ENCODE assay signal across 14 mouse cellular contexts in genomic region chr6:22795291-22795860, GRCm38 (mm10).
DNase-seq lines count a peak whose midpoint lies in the region; ATAC-seq and TF ChIP-seq lines count a peak whose summit lies in the region.
"Had no signal": no experiment of that assay in that cellular context is flagged by ENCODE, and none has a peak within 500 bp of the region (broad histone marks: within the 10 kb centered on the region; RNA-seq: fewer than 3 reads in every experiment).

No protein-coding gene starts in this region.

- H3K4me2 ChIP-seq in intestine, embryonic 14.5 days (ENCODE audit: low read length): no peak overlapping the region
- H3K4me2 ChIP-seq in intestine, postnatal 0 days (replicated peaks; ENCODE audit: low read depth): no peak overlapping the region
- H3K4me2 ChIP-seq in embryonic facial prominence, embryonic 12.5 days (replicated peaks): no peak overlapping the region
- H3K4me2 ChIP-seq in hindbrain, embryonic 11.5 days (replicated peaks; ENCODE audit: low read depth, low read length): 0 out of 2 replicates have a peak overlapping the region, but pooled peaks have one; percentile 11
- H3K4me2 ChIP-seq in midbrain, embryonic 14.5 days (ENCODE audit: low read length): peak overlapping the region; percentile 50; the same call in 1 of the 2 replicates
- H3K4me2 ChIP-seq: heart, embryonic 15.5 days; liver, embryonic 11.5 days had no signal

- no peak for TF ChIP-seq CTCF in intestine, postnatal 0 days (IDR thresholded peaks at IDR 0.05; ENCODE audit: low read depth)

- no peak overlapping the region for H3K4me3 ChIP-seq in intestine, embryonic 14.5 days (ENCODE audit: low read depth, low read length)
- no peak overlapping the region for H3K4me3 ChIP-seq in intestine, postnatal 0 days (ENCODE audit: low read depth, low read length)
- H3K4me3 ChIP-seq in embryonic facial prominence, embryonic 12.5 days: no peak overlapping the region
- H3K4me3 ChIP-seq in hindbrain, embryonic 11.5 days (ENCODE audit: low read depth, low read length): no peak overlapping the region
- no peak overlapping the region for H3K4me3 ChIP-seq in midbrain, embryonic 14.5 days (replicated peaks; ENCODE audit: low read depth, low read length)
- H3K4me3 ChIP-seq: heart, embryonic 15.5 days; megakaryocyte, embryonic 14.5 days had no signal

- no peaks in the 10 kb centered on the region for H3K4me1 ChIP-seq in intestine, embryonic 14.5 days (replicated peaks; ENCODE audit: control insufficient read depth, insufficient read depth, low read length)
- H3K4me1 ChIP-seq in intestine, postnatal 0 days (replicated peaks; ENCODE audit: control insufficient read depth, insufficient read depth, low read length): no peaks in the 10 kb centered on the region
- no peaks in the 10 kb centered on the region for H3K4me1 ChIP-seq in embryonic facial prominence, embryonic 12.5 days
- peaks cover 2% of the 10 kb centered on the region; the same call in 1 of the 2 replicates for H3K4me1 ChIP-seq in hindbrain, embryonic 11.5 days (replicated peaks; ENCODE audit: control insufficient read depth, insufficient read depth, low read length)
- peaks cover 17% of the 10 kb centered on the region for H3K4me1 ChIP-seq in midbrain, embryonic 14.5 days (ENCODE audit: control insufficient read depth, insufficient read depth, low read length)
- H3K4me1 ChIP-seq: heart, embryonic 15.5 days; megakaryocyte, embryonic 14.5 days had no signal

- peak overlapping the region; percentile 33; the same call in 1 of the 2 replicates for H3K27ac ChIP-seq in intestine, embryonic 14.5 days (ENCODE audit: low read depth)
- no peak overlapping the region for H3K27ac ChIP-seq in intestine, postnatal 0 days (ENCODE audit: low read depth, low read length)
- H3K27ac ChIP-seq in embryonic facial prominence, embryonic 12.5 days: 0 out of 2 replicates have a peak overlapping the region, but pooled peaks have one; percentile 17
- peak overlapping the region; percentile 70 for H3K27ac ChIP-seq in hindbrain, embryonic 11.5 days (ENCODE audit: low read depth, low read length)
- H3K27ac ChIP-seq in midbrain, embryonic 14.5 days (replicated peaks; ENCODE audit: low read depth, low read length): peak overlapping the region; percentile 85
- H3K27ac ChIP-seq: heart, embryonic 15.5 days had no signal

- H3K27me3 ChIP-seq in intestine, embryonic 14.5 days (replicated peaks; ENCODE audit: control insufficient read depth, insufficient read depth, low read length): no peaks in the 10 kb centered on the region
- no peaks in the 10 kb centered on the region for H3K27me3 ChIP-seq in intestine, postnatal 0 days (replicated peaks; ENCODE audit: control insufficient read depth, insufficient read depth, low read length)
- no peaks in the 10 kb centered on the region for H3K27me3 ChIP-seq in embryonic facial prominence, embryonic 12.5 days
- no peaks in the 10 kb centered on the region for H3K27me3 ChIP-seq in hindbrain, embryonic 11.5 days (ENCODE audit: control insufficient read depth, insufficient read depth, low read length)
- no peaks in the 10 kb centered on the region for H3K27me3 ChIP-seq in midbrain, embryonic 14.5 days (ENCODE audit: control insufficient read depth, insufficient read depth, low read length)
- H3K27me3 ChIP-seq: heart, embryonic 15.5 days; megakaryocyte, embryonic 14.5 days had no signal

- no peaks in the 10 kb centered on the region for H3K9me3 ChIP-seq in intestine, embryonic 14.5 days (ENCODE audit: control insufficient read depth, low read length)
- no peaks in the 10 kb centered on the region for H3K9me3 ChIP-seq in intestine, postnatal 0 days (ENCODE audit: control insufficient read depth)
- no peaks in the 10 kb centered on the region for H3K9me3 ChIP-seq in embryonic facial prominence, embryonic 12.5 days
- H3K9me3 ChIP-seq in hindbrain, embryonic 11.5 days (ENCODE audit: control insufficient read depth, low read length): no peaks in the 10 kb centered on the region
- H3K9me3 ChIP-seq in midbrain, embryonic 14.5 days (ENCODE audit: control insufficient read depth, low read length): no peaks in the 10 kb centered on the region
- H3K9me3 ChIP-seq: heart, embryonic 15.5 days; megakaryocyte, embryonic 14.5 days had no signal

- 61% methylated on average over 6 of the region's 6 CpGs for WGBS in intestine, embryonic 14.5 days
- WGBS in intestine, postnatal 0 days: 68% methylated on average over 6 of the region's 6 CpGs
- 40% methylated on average over 6 of the region's 6 CpGs for WGBS in embryonic facial prominence, embryonic 12.5 days
- 42% methylated on average over 6 of the region's 6 CpGs for WGBS in hindbrain, embryonic 11.5 days
- 15% methylated on average over 6 of the region's 6 CpGs for WGBS in midbrain, embryonic 14.5 days

- H3K9ac ChIP-seq in intestine, embryonic 14.5 days (ENCODE audit: low read length): no peak overlapping the region
- no peak overlapping the region for H3K9ac ChIP-seq in intestine, postnatal 0 days (ENCODE audit: low read depth, low read length)
- H3K9ac ChIP-seq in embryonic facial prominence, embryonic 12.5 days: no peak overlapping the region
- H3K9ac ChIP-seq in hindbrain, embryonic 11.5 days (ENCODE audit: low read depth, low read length): no peak overlapping the region
- no peak overlapping the region for H3K9ac ChIP-seq in midbrain, embryonic 14.5 days (replicated peaks; ENCODE audit: low read length)
- H3K9ac ChIP-seq: heart, embryonic 15.5 days had no signal

- no peaks in the 10 kb centered on the region for H3K36me3 ChIP-seq in intestine, embryonic 14.5 days (ENCODE audit: control insufficient read depth, insufficient read depth, low read length)
- no peaks in the 10 kb centered on the region for H3K36me3 ChIP-seq in intestine, postnatal 0 days (ENCODE audit: control insufficient read depth, insufficient read depth)
- H3K36me3 ChIP-seq in embryonic facial prominence, embryonic 12.5 days: no peaks in the 10 kb centered on the region
- H3K36me3 ChIP-seq in hindbrain, embryonic 11.5 days (ENCODE audit: control insufficient read depth, insufficient read depth, low read length): no peaks in the 10 kb centered on the region
- H3K36me3 ChIP-seq in midbrain, embryonic 14.5 days (ENCODE audit: control insufficient read depth, insufficient read depth, low read length): no peaks in the 10 kb centered on the region
- H3K36me3 ChIP-seq: heart, embryonic 15.5 days had no signal

- ATAC-seq in intestine, embryonic 14.5 days (replicated peaks; ENCODE audit: low FRiP score, low TSS enrichment, low read depth): no peak
- no peak for ATAC-seq in intestine, postnatal 0 days
- no peak for ATAC-seq in embryonic facial prominence, embryonic 12.5 days (ENCODE audit: insufficient number of reproducible peaks, insufficient read depth, low FRiP score, low TSS enrichment)
- ATAC-seq in hindbrain, embryonic 11.5 days (ENCODE audit: low FRiP score): peak; percentile 41
- ATAC-seq in midbrain, embryonic 14.5 days (ENCODE audit: low FRiP score, low TSS enrichment): peak; percentile 44

- intact Hi-C loops in heart, postnatal 14 days (cut with DNase I): no loop called here

- no peak for DNase-seq in intestine, embryonic 14.5 days (ENCODE audit: low spot score)
- peak; percentile 32 for DNase-seq in hindbrain, embryonic 11.5 days (ENCODE audit: low spot score)
- DNase-seq in midbrain, embryonic 14.5 days: peak; percentile 54
- DNase-seq in heart, postnatal 14 days: no peak
- DNase-seq in urinary bladder, postnatal 14 days (ENCODE audit: low spot score): no peak
- DNase-seq in right cerebral cortex, adult 2 months (ENCODE audit: low spot score in 2 of 2): no peak
- DNase-seq: cerebellum, postnatal 36 days; gastrocnemius, adult 2 months; kidney, postnatal 14 days had no signal

Comparison
In these comparisons a context has a peak if more than half of its experiments do, and no peak if none do; other contexts are left out.
1. ATAC-seq: peak in hindbrain, embryonic 11.5 days (single experiment) and midbrain, embryonic 14.5 days (single experiment); none in intestine, embryonic 14.5 days (single experiment), intestine, postnatal 0 days (single experiment) and embryonic facial prominence, embryonic 12.5 days (single experiment).
2. DNase-seq: peak in hindbrain, embryonic 11.5 days (single experiment) and midbrain, embryonic 14.5 days (single experiment); none in intestine, embryonic 14.5 days (single experiment), heart, postnatal 14 days (0 of 2), urinary bladder, postnatal 14 days (single experiment) and right cerebral cortex, adult 2 months (0 of 2).
3. H3K4me2 ChIP-seq: peak in hindbrain, embryonic 11.5 days (single experiment) and midbrain, embryonic 14.5 days (single experiment); none in intestine, embryonic 14.5 days (single experiment), intestine, postnatal 0 days (single experiment) and embryonic facial prominence, embryonic 12.5 days (single experiment).